ENCODE assay signal across 13 mouse cellular contexts in the genomic region with DNA sequence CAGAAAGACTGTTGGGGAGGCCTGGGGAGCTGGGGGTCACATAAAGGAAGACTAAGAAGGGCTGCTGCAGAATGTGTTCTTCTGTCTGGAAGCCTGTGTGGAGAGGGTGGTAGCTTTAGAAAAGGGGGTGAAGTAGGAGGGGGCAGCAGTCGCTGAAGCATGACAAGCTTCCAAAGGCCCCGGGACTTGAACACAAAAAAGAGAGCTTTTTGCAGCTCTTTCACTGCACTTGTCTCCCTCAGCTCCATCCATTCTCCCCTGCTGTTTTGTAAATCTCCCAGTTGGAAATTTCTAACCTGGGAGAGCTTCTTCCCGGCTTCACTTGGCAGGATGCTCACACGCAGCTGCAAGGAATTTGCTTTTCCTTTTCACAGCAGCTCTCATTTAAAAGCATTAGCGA. TPM values are rescaled to one million over a fixed set of nuclear protein-coding genes. Genes with fewer than 3 reads are reported as not detected.
DNase-seq lines count a peak whose midpoint lies in the region; ATAC-seq lines count a peak whose summit lies in the region.
"Had no signal": no experiment of that assay in that cellular context is flagged by ENCODE, and none has a peak within 500 bp of the region (broad histone marks: within the 10 kb centered on the region; RNA-seq: fewer than 3 reads in every experiment).

No protein-coding gene starts in this region.

- H3K27me3 ChIP-seq in kidney, embryonic 16.5 days (ENCODE audit: insufficient read depth, low read length) = no peaks in the 10 kb centered on the region
- no peaks in the 10 kb centered on the region for H3K27me3 ChIP-seq in hindbrain, embryonic 10.5 days (ENCODE audit: insufficient read depth, poor library complexity, severe bottlenecking)
- no peaks in the 10 kb centered on the region for H3K27me3 ChIP-seq in midbrain, embryonic 15.5 days (replicated peaks)
- H3K27me3 ChIP-seq: CH12.LX had no signal

- no peaks in the 10 kb centered on the region for H3K9me3 ChIP-seq in kidney, embryonic 16.5 days (ENCODE audit: low read length)
- no peaks in the 10 kb centered on the region for H3K9me3 ChIP-seq in hindbrain, embryonic 10.5 days
- no peaks in the 10 kb centered on the region for H3K9me3 ChIP-seq in midbrain, embryonic 15.5 days

- WGBS in kidney, embryonic 16.5 days = 17% methylated on average over 5 of the region's 5 CpGs
- 3% methylated on average over 5 of the region's 5 CpGs for WGBS in hindbrain, embryonic 10.5 days
- WGBS in midbrain, embryonic 15.5 days = 3% methylated on average over 5 of the region's 5 CpGs

- no peak for DNase-seq in kidney, adult 11 months
- peak; percentile 34 for DNase-seq in hindbrain, embryonic 10.5 days (ENCODE audit: low spot score)
- DNase-seq in urinary bladder, adult 2 months (ENCODE audit: low spot score) = no peak
- DNase-seq in left cerebral cortex, adult 18-20 months (ENCODE audit: low spot score in 2 of 2) = no peak
- no peak for DNase-seq in right cerebral cortex, postnatal 4 days
- DNase-seq: adrenal gland, postnatal 25 days; left cerebral cortex, postnatal 4 days; lung, postnatal 4 days; thymus, postnatal 36 days had no signal

- no peak overlapping the region for H3K4me3 ChIP-seq in kidney, embryonic 16.5 days (ENCODE audit: low read length)
- no peak overlapping the region for H3K4me3 ChIP-seq in brown adipose tissue, adult 24 weeks (ENCODE audit: insufficient read depth, low read depth, low read length)
- 0 out of 2 replicates have a peak overlapping the region, but pooled peaks have one; percentile 7 for H3K4me3 ChIP-seq in hindbrain, embryonic 10.5 days
- H3K4me3 ChIP-seq in midbrain, embryonic 15.5 days = no peak overlapping the region

- no peak for ATAC-seq in kidney, embryonic 16.5 days (ENCODE audit: low FRiP score, low TSS enrichment)
- no peak for ATAC-seq in midbrain, embryonic 15.5 days (replicated peaks)

- peaks cover 19% of the 10 kb centered on the region for H3K4me1 ChIP-seq in kidney, embryonic 16.5 days (ENCODE audit: insufficient read depth, low read length)
- H3K4me1 ChIP-seq in brown adipose tissue, adult 24 weeks (ENCODE audit: control insufficient read depth, insufficient read depth, insufficient read length, low read length) = peaks cover 24% of the 10 kb centered on the region
- H3K4me1 ChIP-seq in hindbrain, embryonic 10.5 days (replicated peaks) = peaks cover 65% of the 10 kb centered on the region
- H3K4me1 ChIP-seq in midbrain, embryonic 15.5 days = peaks cover 35% of the 10 kb centered on the region

- no peak overlapping the region; the same call in 1 of the 2 replicates for H3K9ac ChIP-seq in kidney, embryonic 16.5 days (replicated peaks; ENCODE audit: low read length)
- no peak overlapping the region for H3K9ac ChIP-seq in midbrain, embryonic 15.5 days

- H3K36me3 ChIP-seq in kidney, embryonic 16.5 days (ENCODE audit: insufficient read depth, low read length) = no peaks in the 10 kb centered on the region
- no peaks in the 10 kb centered on the region for H3K36me3 ChIP-seq in hindbrain, embryonic 10.5 days
- H3K36me3 ChIP-seq in midbrain, embryonic 15.5 days (replicated peaks) = no peaks in the 10 kb centered on the region

- H3K4me2 ChIP-seq in kidney, embryonic 16.5 days (replicated peaks; ENCODE audit: low read depth, low read length) = no peak overlapping the region
- H3K4me2 ChIP-seq in midbrain, embryonic 15.5 days = no peak overlapping the region

- H3K27ac ChIP-seq in kidney, embryonic 16.5 days (ENCODE audit: low read length) = peak overlapping the region; percentile 11; the same call in 1 of the 2 replicates
- 0 out of 2 replicates have a peak overlapping the region, but pooled peaks have one; percentile 16 for H3K27ac ChIP-seq in brown adipose tissue, adult 24 weeks (replicated peaks; ENCODE audit: low read depth, low read length)
- peak overlapping the region; percentile 75 for H3K27ac ChIP-seq in hindbrain, embryonic 10.5 days
- 0 out of 2 replicates have a peak overlapping the region, but pooled peaks have one; percentile 13 for H3K27ac ChIP-seq in midbrain, embryonic 15.5 days

RNA-seq across cellular contexts. Expression of a gene that starts 26.2 kb away (rescaled TPM):
- 39.7 and 46.2 TPM in 2 replicates for polyA plus RNA-seq in kidney, embryonic 16.5 days (2015; fragmentation: Nextera tagmentation; extraction: Ambion mirVana)
- 9.6 and 10.2 TPM in 2 replicates for polyA plus RNA-seq in brown adipose tissue, adult 24 weeks (2012; ENCODE audit: insufficient read depth, insufficient read length, missing spikeins)
- 54.9 and 64.4 TPM in 2 replicates for polyA plus RNA-seq in hindbrain, embryonic 10.5 days (2016; fragmentation: Nextera tagmentation; extraction: Ambion mirVana)
- 40.7 and 44.7 TPM in 2 replicates for polyA plus RNA-seq in midbrain, embryonic 15.5 days (2015; fragmentation: Nextera tagmentation; extraction: Ambion mirVana)
- 15.2 and 17.8 TPM in 2 replicates for polyA plus RNA-seq in urinary bladder, adult 2 months (2012; rRNA removed)
- 10 to 100 TPM; 29.0 to 33.6 TPM for total RNA-seq in left cerebral cortex, adult 18-20 months (2021)

Comparison
In these comparisons a context has a peak if more than half of its experiments do, and no peak if none do; other contexts are left out.
1. H3K27ac ChIP-seq: peak in every context shown above with its lines; median percentile 75 in hindbrain, embryonic 10.5 days; 16 in brown adipose tissue, adult 24 weeks; 13 in midbrain, embryonic 15.5 days; 11 in kidney, embryonic 16.5 days.